Mouse (Mus musculus) layer of hippocampus, adult 8-10 months (tissue): ENCODE data around the gene Ppm1k. TPM values are rescaled to one million over a fixed set of nuclear protein-coding genes. Genes with fewer than 3 reads are reported as not detected.
"Not testable (repeated sequence)": the region's sequence is repeated elsewhere in the genome, so short reads cannot be mapped to it uniquely, and the experiment has no call there.

Experiments used
- DNase-seq, 2 experiments: peaks; one replicate each; pipeline ENCODE4 v3.0.0; 2022; ENCODE audit warnings: low spot score in 2 of 2
- total RNA-seq, 4 experiments: library from RNA; stranded (reverse); gene quantifications; 2 replicates each; pipeline ENCODE4 v1.2.4; 2022

Gene Ppm1k
- total RNA-seq, 4 experiments from 2014 or later, result 71.1 to 92.2 (median 79.2) TPM

DNA sequence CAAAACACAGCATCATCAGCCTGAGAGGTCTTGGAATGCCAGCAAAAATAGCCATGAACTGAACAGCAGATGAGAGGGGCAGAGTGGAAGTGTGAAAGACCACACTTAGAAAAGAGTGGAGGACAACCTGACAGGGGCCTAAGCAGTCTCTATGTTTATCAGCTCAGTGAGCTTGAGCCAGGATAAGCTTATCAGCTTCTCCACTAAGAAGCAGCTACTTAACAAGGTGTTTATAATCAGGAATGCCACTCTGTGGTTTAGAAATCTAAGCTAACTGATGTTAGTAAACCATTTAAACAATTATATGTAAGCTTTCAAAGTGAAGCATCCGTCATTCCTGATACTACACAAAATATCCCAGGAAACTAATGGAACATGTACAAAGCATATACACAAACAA, 3.2 kb downstream of the Ppm1k start:
- no peak for DNase-seq

DNA sequence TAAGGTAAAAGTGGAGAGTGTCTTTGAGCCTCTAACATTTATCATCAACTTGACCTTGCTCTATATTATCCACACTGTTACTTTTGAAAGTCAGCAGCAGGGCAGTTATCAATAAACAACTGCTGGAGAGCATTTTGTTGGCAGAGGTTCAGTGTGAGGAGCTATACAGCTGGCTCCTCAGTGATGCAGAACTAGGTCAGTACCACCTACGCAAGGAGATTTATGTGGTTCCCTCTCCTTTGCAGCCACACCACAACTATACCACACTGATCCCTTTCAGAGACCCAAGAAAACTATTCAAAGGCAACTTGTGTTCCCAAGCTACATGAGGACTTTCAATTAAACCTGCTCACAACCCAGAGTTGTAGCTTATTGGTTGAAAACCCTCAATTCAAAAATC, 3.8 kb downstream of the Ppm1k start:
- no peak for DNase-seq

DNA sequence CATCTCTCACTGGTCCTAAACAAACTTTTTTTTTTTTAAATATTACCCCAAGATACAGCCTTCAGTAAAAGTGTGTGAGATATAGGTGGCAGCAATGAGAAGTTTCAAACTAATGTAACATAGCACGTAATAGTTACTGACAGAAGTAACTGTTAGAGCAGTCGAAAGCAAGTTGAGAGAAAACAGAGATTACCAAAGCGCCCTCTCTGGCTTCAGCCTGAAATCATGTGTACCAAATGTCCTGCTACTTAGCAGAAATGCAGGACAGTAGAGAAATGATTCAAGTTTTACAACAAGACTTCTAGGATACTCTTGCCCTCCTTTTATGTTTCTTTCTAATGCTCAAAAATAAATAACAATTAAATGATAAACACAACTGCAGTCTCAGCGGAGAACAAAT, 4.3 kb downstream of the Ppm1k start:
- DNase-seq, result no peak

DNA sequence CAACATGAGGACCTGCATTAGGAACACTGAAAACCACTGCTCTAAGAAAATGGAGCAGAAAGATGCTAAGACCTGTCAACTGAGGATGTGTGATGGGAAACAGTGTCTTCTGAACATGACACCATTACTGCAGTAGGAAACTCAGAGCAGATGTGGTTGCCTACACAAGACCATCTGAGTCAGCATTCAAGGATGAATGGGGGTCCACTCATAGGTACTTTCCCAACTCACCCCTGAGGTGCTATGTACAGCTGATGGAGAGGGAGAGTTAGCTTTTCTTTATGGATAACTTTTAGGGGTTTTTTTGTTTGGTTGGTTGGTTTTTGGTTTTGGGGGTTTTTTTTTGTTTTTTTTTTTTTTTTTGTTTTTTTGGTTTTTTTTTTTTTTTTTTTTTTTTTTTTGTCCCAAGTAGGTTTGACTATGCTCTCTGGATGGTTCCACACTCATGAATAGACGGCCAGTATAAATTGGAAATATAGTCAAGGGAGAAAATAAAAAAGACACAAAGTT, 5.9 kb downstream of the Ppm1k start:
- no peak for DNase-seq

DNA sequence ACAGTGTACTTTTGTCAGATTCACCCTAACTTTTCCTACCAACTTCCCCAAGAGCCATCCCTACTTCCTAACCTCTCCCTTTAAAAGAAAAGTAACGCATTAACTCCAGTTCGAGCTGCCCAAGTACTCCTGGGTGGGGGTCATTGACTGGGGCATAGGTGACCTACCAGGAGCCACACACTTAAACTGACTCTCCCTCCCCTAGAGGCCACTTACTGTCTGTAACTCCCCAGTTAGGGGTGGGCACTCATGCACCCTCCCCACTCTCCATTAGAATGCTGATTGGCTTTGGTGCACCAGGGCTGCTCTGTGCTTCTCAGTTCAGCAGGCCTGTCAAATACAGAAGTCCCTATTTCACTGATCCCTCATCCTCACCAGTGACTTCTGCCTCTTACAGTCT, 8.3 kb downstream of the Ppm1k start:
- DNase-seq, result no peak

DNA sequence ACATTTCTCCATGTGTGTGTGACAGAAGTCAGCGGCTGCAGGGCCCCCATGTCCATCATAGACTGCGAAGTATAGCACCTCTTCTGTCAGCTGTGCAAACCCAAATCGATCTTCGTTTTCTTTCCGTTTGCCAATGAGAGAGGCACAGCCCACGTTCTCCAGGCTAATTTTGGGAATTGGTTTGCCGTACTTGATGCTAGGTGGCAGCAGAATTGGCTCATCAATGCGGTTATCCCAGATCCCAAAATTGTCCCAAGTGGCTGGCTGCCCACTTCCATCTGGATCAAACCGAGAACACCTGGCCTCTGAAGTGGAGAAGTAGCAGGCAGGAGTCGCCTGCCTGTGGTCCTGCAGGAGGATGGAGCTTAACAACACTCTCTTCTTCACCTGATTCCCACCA, 10.5 kb downstream of the Ppm1k start:
- DNase-seq, result peak in 1 of 2 experiments; percentile 35

DNA sequence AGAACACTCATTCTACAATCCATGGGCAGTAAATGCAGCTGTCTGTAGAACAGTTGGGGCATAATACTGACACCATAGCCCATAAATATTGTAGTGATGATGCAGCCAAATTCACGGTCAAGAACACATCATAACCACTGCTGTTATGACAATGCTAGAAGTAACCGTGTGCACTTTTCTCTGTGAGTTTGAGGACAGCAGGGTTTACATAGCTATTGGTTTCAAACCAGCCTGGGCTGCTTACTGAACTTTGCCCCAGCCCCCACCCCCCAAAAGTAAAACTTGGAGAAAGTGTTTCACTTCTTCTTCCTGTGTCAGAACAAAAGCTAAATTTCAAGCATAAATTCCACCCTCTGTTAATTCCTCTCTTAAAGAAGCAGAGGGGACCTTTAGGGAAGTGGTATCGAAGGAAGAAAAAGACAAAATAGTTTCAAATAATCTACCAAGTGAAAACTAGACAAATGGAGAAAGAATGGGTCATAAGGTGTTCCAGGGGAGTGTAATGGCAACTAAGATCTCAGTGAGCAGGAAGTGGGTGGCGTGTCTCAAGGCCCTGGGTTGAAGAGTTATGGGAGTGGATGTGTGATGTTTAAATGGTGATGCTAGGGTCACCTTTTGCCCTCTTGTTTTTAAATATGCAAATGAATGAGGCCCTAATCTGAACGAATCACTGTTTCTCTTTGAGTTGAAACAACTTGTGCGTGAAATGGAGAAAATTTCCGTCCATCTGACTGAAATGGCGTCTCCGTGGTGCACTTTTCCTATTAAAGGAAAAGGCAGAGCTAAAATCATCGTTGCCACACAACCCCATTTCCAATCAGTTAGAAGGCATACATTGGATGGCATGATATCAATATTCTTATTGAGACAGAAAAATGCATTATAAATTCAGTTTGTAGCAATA, 14.3 kb downstream of the Ppm1k start:
- no peak for DNase-seq

DNA sequence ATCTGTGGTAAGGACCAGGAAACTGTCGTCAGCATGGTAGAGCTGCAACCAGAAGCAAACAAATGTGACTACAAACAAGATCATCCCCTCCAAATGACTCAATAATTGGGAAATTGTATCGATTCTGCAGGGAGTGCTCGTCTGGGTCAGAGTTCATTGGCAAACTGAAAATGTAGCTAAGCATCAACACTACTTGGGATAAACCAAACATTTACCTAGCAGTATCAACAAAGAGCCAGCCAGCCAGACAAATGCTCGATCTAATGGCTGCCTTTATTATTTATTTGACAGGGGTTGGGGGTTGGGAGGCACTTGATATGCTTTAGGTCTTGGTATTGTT, 21.3 kb downstream of the Ppm1k start:
- DNase-seq, result no peak

DNA sequence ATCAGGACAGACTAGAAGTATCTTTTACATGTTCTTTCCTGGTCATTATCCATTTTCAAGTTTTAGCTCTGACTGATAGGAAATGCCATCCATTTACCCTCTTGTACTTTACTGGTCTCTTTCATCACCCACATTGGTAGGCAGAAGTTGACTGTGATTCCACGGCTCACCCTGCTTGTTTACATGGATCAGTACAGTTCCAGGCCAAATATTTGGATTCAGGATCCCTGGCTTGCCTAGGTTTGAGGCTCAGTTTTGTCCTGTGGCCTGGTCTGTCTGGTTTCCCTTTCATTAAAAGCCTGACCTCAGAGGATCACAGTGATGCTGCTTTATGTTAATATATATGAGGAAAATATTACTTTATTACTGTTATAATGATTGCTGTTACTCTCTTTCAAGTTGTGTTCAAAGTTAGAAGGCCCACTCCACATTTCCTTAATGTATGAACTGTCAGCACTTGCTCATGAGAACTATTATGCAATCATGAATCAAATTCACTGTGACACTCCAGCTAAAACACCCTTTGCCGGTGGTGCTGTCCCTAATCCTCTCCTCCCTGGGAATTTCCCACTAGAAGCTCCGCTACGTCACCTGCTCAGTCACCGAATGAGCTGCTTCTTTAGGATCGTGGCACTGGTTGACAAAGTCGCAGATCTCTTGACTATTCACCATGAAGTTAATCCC, 21.8 kb downstream of the Ppm1k start:
- DNase-seq, result no peak

DNA sequence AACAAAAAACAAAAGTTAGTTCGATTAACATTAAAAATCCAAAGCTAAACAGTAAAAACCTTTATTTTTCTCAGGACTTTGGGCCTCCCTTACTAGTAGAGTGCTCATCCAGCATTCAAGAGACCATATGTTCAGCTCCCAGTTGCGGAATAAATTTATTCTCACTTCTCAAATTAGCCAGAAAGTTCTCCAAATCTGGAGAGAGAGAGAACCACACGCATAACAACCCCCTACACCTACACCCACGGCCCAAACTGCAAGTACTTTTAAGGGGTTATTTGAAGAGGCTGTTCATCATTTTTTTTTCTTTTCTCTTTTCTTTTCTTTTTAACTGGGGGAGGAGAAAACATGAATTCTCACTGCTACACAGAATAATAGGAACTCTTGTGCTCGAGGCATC, 23.4 kb downstream of the Ppm1k start:
- DNase-seq, result peak; percentile 39 to 57

DNA sequence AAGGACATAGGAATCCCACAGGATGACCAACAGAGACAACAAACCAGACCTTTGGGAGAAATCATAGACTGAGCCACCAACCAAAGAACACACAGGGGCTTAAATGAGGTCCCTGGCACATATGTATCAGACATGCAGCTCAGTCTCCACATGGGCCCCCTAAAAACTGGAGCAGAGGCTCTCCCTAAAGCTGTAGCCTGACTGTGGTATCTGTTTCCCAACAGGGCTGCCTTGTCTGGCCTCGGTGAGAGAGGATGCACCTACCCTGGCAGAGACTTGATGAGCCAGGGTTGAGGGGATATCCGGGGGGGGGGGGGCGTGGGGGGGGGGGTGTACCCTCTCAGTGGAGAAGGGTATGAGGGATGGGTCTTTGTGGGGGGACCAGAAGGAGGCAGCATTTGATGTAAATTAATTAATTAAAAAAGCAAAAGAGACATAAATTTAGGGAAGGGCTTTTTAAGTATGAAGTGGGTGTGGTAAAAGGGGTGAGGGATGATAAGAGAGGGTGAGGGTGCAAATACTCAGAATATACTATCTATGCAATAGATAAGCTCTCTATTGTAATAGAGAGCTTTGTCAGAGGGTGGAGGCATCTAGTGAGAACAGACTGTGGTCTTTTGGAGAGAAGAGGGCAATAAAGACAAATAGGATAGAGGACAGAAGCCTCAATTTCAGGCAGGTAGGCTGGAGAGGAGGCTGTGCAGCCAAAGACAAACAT, 31.4 kb downstream of the Ppm1k start:
- no peak for DNase-seq

DNA sequence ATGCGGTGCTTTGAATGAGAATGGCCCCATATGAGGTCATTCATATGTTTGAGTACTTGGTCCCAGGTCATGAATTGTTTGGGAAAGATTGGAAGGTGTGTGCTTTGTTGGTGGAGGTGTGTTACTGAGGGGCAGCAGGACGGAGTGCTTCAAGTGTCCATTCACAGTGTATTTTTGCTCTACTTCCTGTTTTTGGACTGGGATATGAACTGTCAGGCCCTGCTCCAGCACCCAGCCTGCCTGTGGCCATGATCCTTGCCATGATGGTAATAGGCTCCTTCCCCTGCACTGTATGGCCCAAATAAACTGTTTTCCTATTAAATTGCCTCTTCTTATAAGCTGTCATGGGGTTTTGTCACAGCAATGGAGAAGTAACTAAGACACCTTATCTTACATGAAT, 36.1 kb downstream of the Ppm1k start:
- DNase-seq, result no peak

DNA sequence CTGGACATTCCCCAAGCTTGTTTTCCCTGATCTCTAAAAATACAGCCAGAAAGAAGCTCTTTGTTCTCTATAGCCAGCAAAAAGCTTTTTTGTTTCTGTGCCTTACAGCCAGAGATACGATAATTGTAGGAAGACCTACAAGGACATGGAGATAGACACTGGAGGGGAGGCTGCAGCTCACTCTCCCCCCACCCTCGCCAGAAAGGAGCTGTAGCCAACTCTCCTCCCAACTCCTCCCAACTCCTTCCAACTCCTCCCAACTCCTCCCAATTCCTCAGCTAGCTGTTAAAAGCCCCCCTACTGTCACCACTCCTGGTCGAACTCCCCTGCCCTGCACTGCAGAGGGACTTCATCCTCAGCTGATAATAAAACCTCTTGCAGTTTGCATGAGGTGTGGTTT, 67.1 kb downstream of the Ppm1k start:
- not testable (repeated sequence) for DNase-seq

Other genes starting within 250 kb of the Ppm1k start
- not detected for gene Vmn1r16, start 206.0 kb downstream of the Ppm1k start, total RNA-seq
- not detected for gene Vmn1r17, start 171.7 kb downstream of the Ppm1k start, total RNA-seq
- not detected for gene Vmn1r18, start 139.7 kb downstream of the Ppm1k start, total RNA-seq
- not detected for gene Vmn1r19, start 131.7 kb downstream of the Ppm1k start, total RNA-seq
- not detected for gene Vmn1r20, start 106.5 kb downstream of the Ppm1k start, total RNA-seq
- gene Herc6, start 45.5 kb upstream of the Ppm1k start, total RNA-seq, result 10 to 100 TPM in 3 of 4 experiments, 1 to 10 TPM in 1; 9.7 to 13.5 (median 11.4) TPM
- gene Pyurf, start 156.6 kb upstream of the Ppm1k start, total RNA-seq, result 1 to 10 TPM; 7.5 to 8.8 (median 8.1) TPM
- 10 to 100 TPM; 74.9 to 80.8 (median 75.7) TPM for gene Lancl2, start 167.1 kb upstream of the Ppm1k start, total RNA-seq